Mouse (Mus musculus): ENCODE measurements around the gene Vps37c.

DNA sequence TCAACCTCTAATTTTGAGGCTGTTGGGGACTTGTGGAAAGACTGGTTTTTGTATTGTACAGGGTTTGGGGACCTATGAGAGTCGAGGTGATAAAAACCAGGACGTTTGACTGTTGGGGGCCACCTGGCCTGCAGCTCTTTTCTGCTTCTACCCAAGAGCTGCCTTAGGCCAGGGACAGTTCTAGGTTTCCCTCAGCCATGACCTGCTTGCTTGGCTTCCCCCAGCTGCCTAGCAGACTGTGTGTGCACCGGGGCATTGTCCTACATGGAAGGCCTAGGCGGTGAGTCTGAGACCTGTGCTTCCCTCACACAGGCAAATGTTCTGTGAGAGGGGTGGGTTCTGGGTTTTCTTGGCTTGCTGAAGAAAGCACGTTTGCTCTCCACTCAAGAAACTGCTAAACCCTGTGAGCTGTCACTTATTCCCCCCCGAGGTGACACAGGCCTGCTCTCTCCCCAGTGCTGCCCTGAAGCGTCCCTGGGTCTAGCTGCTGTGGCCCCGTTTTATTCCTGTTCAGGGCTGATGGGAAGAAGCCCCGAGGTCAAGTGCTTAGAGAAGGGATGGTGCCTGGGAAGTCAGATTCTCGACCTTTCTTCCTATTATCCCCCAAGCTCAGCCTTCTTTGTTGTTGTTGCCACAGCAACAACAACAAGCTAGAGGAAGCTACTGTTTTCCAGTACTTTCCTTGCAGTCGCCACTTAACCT, 60.0 kb downstream of the Vps37c start:
- no peak for TF ChIP-seq E2F4 (IDR thresholded peaks at IDR 0.05; ENCODE audit: insufficient read depth)
- TF ChIP-seq POLR2A (IDR thresholded peaks at IDR 0.05; ENCODE audit: insufficient read length, low read depth): no peak
- no peak for TF ChIP-seq MYOD1 (IDR thresholded peaks at IDR 0.05; ENCODE audit: control insufficient read depth in 1 of 3, insufficient read length in 2 of 3, low read depth in 2 of 3)
- TF ChIP-seq POLR2AphosphoS2 (IDR thresholded peaks at IDR 0.05; ENCODE audit: insufficient read length, low read depth): no peak
- no peak for TF ChIP-seq MAX (IDR thresholded peaks at IDR 0.05; ENCODE audit: low read depth)
- no peak for TF ChIP-seq MYOG (IDR thresholded peaks at IDR 0.05; ENCODE audit: control insufficient read depth in 1 of 3, insufficient read depth in 1 of 3, insufficient read length in 2 of 3, low read depth in 2 of 3)
- no peak for TF ChIP-seq CEBPB (IDR thresholded peaks at IDR 0.05; ENCODE audit: insufficient read depth, poor library complexity, severe bottlenecking)
- no peak for TF ChIP-seq USF1 (IDR thresholded peaks at IDR 0.05; ENCODE audit: low read depth)
- no peak for TF ChIP-seq TCF12 (IDR thresholded peaks at IDR 0.05; ENCODE audit: insufficient read depth, poor library complexity, severe bottlenecking)
- TF ChIP-seq SRF (IDR thresholded peaks at IDR 0.05; ENCODE audit: control insufficient read depth, insufficient read length, low read depth): no peak
- TF ChIP-seq TCF3 (IDR thresholded peaks at IDR 0.05; ENCODE audit: insufficient read length, low read depth): no peak
- TF ChIP-seq REST (IDR thresholded peaks at IDR 0.05; ENCODE audit: insufficient read depth, insufficient read length): no peak
